Mouse (Mus musculus) layer of hippocampus, postnatal 36 days (tissue): ENCODE data around the gene Parp8. TPM values are rescaled to one million over a fixed set of nuclear protein-coding genes. Genes with fewer than 3 reads are reported as not detected.

Experiments
- DNase-seq, 2 experiments: peaks; one replicate each; pipeline ENCODE4 v3.0.0; 2022
- total RNA-seq, 2 experiments: library from RNA; stranded (reverse); gene quantifications; 2 replicates each; pipeline ENCODE4 v1.2.3; 2021

Parp8 gene
- 10 to 100 TPM; 38.5 to 39.6 TPM for total RNA-seq

DNA sequence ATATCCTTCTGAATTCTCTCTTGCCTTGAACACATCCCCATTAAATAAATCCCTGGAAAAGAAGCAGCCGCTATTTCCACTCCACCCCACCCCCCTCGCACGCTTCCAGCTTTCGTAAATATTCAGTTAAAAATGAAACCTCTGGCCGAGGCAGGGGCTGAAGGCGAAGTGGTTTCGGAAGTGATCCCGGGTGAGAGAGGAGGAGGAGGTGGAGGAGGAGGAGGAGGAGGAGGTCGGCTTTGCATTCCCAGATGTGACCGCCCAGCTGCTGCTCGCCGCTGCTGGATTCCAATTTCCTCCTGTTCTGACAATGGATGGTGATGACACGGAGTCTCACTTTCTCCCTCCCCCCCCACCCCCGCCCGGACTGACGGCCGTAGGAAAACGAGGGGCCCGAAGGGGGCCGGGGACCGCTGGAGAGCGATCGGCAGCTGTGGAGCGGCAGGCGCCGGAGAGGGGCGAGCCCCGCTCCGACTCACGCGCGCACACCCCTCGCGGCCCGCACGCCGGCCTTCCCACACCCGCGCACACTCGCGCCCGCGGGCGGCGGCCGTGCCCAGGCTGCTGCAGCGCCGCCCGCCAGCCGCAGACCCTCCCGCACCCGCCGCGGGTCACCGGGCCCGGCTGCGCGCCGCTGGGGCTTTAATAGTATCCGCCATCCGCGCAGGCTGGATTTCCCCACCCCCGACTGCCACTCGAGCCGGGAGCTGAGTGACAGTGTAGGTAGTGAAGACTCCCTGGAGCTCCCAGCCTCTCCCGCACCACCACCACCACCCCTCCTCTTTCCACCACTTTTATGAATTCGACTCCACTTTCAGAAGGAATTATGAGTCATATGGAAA is at the start of gene Parp8:
TSS of gene Parp8 (minus strand) at position 312 of the 842 bp plus-strand sequence.
- DNase-seq = peak; percentile 63 to 68

GRCm38 (mm10) chr13:117062628-117063315 is 37.4 kb upstream of the Parp8 start:
- no peak for DNase-seq

DNA sequence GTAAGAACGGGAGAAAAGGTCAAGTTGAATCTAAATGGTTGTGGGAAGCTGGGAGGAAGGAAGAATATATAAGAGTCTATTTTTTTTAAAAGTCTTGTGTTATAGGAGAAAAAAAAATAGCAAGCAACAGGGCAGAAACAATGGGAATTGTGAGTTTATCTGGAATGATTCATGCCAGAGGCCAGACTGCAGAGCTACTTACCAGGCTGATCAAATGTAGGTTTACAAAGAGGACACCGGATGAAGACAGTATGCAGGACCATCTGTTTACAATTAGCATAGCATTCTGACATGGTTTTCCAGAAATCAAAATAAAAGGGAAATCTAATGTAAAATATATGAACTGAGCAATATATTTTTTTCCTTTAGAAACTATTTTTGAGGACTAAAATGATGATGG is 31.1 kb upstream of the Parp8 start:
- no peak for DNase-seq

DNA sequence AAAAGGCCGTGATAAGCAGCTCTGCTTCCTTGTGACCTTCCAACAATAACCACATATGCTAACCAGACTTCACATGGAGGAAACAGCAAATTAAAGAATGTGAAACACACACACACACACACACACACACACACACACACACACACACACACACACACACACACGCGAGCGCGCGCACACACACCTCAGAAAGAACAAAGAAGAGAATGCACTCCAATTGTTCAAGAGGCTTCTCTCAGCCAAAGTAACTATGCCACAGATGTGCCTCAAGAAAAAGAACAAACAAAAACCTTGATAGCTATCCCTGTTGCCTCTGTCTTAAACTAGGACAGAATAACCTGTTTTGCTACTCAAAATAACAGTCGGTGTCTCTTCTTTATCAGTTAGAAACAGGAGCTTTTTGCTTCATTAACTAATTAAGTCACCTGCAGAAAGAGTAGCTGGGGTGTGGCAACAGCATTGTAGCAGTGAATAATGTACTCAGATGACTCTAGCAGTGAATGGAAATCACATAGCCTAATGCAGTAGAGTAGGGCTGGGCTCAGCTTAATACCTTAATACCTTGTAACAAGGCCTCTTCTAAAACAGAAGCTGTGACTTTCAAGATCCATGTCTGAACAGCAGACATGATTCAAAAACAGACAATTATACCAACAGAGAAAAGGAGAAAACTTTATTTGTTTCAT is 29.6 kb upstream of the Parp8 start:
- DNase-seq = no peak

- no peak for DNase-seq
These were observed 27.4 kb upstream of the Parp8 start for GRCm38 (mm10) chr13:117052748-117053147.

DNA sequence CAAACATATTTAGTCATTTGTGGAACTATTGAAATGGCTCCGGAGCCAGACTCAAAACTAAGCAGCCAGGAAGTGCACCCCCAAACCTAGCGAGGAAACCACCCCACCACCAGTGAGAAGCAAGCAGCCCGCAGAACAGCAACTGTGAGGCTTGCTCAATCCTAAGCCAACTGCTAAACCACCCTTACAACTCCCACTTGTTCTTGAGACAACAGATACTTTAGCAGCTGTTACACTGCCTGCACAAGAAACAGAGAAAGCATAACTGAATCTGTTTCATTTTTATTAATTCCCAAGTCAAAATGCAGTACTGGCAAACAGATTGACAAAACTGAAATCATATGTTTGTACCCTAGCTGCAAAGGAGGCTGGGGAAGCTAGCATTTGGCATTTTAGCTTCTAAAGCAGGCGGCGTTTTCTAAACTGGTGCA is 23.2 kb upstream of the Parp8 start:
- DNase-seq = peak; percentile 71

DNA sequence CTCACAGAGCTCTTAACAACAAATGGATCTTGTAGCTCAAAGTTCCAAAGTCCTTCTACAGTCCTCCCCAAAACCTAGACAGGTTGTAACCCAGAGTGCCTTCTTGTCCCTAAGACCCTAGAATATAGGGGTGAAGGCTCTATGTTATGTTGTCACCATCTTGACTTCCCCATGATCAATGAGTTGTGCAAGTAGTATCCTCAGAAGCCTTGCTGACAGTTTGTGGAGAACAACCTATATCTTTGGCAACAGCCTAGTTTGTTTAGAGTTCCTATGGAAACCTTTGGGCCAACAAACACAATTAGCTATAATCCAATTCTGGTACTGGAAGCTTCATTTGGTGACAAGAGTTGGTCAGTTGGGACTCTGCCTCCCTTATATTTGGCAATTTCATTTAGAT is 18.2 kb upstream of the Parp8 start:
- DNase-seq = no peak

DNA sequence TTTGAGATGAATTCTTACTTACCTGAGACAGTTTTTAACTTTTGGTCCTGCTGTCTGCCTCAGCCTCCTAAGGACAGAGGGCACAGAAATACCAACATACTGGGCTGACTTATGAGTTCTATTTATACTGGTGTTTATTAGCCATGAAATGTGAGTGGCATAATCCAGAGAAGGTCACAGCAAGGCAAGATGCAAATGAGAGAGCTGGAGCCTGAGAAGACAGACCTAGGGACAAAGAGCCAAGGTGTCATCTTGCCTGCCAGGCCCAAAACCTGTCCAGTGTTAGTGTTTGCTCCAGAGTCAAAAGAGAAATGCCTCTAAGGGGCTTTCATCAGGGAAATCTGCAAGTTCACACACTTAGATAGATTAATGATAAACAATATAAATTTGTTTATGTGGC is 15.7 kb upstream of the Parp8 start:
- no peak for DNase-seq

DNA sequence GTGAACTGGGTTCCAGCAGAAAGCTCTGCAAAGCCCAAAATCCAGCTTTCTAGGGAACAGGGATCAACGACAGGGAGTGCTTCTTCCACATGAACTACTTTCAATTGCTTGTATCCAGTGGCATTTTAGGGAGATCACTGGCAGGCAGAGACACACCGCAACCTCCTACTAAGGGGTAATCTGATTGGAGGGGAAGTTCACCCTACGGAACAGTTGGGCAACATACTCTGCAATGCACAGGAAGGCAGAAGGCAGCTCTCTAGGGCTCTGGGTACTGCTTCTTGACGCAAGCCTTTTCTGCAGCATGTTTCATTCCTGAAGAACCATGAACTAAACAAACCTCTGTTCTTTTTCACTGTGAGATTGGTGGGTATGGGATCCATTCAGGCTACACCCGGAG is 10.9 kb upstream of the Parp8 start:
- DNase-seq = no peak

DNA sequence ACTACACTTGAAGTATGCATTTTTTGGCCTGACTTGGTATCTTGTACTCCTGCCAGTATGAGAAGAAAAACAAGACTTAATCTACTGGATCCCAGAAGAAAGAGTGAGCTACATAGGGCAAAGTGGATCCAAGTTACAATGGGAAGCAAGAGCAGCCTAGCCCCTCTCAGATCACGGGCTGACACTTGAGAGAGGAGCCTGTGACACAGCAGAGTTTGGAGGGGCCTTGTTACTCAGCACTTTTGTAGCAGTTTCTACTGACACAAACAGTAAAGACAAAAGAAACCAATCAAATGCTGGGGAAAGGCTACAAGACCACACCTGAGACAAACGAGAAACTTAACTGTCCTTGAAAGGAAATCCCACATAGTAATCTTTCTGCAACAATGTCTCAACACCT is 9.8 kb upstream of the Parp8 start:
- no peak for DNase-seq

DNA sequence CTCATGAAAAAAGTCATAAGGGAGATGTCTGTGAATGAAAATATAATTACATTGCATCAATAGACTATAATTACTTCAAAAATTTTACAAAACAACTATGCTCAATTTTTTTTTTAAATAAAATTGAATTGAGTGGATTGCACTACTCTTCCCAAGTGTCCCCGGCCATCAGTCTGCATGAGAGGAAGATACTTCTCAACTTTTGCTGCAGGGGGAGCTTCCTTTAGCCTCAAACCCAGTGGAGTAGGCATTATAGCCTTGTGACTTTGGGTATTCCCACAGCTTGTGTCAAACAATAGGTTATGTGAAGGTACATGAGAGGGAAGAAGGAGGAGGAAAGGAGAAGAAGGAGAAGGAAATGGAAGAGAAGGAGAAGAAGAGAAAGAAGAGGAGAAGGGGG is 9.3 kb upstream of the Parp8 start:
- no peak for DNase-seq

DNA sequence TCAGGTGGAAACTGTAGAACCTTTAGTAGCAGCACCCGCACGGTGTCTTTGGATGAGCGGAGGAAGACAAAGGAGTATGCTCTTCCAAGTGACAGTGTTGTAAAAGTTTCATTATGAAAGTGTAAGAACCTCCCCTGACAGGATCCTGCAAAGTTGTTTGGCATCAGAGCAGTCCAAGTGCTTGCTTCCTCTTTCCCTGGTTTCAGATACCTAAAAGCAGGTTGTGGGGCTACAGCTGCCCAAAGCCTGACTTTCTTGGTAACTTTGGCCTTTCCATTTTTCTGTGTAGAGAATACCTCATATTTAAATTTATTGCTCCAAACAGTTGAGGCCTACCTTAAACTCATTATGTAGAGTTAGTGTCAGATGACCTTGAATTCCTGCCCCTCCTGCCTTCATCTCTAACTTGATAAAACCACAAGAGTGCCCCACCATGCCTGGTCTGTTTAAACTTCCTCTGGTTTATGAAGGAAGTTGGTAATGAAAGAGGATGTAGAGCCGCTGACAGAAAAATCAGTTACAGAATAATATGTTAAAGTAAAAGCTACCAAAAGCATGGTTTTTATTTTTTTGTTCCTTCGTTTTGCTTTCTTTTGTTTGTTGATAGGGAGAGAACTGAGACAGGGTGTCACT is 8.5 kb upstream of the Parp8 start:
- no peak for DNase-seq

DNA sequence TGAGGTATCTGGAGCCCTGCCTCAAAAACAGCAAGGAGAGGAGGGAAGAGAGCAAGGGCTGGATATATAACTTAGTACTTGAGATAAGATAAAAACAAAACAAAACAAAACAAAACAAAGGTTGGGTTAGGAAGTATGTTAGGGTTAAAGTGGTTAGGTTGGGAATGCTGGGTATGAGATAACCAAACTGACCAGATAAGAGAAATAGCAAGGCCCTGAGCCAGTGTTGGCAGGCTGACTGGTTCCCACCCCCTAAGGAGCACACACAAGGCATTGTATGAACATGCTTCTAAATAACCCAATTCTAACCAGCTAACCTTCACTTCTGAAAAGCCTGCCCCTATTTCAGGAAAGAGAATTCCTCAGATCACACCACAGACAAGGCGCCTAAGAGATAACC is 7.1 kb upstream of the Parp8 start:
- no peak for DNase-seq

DNA sequence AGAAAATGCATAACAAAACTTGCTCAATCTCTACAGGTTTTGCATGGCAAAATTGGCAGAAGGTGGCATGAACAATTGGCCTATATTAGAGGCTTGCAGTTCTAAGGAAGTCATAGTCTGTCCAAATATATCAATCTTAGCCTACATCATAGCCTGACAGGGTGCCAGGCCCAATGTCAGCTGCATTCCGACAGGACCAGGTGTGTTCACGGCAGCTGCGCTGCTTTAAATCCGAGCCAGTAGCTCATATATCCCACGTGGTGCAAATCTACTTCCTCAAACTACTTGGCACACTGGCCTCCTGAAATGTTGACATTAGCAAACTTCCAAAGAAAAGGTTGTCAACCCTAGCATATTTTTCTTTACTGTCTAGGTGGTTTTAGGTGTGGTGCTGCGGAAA is 6.2 kb upstream of the Parp8 start:
- DNase-seq = no peak

- DNase-seq = no peak
These were observed 2.9 kb upstream of the Parp8 start for GRCm38 (mm10) chr13:117028221-117028620.

- DNase-seq = no peak
These were observed 2.0 kb upstream of the Parp8 start for GRCm38 (mm10) chr13:117027336-117027735.

- no peak for DNase-seq
These were observed 991 bp upstream of the Parp8 start for GRCm38 (mm10) chr13:117026276-117026780.

DNA sequence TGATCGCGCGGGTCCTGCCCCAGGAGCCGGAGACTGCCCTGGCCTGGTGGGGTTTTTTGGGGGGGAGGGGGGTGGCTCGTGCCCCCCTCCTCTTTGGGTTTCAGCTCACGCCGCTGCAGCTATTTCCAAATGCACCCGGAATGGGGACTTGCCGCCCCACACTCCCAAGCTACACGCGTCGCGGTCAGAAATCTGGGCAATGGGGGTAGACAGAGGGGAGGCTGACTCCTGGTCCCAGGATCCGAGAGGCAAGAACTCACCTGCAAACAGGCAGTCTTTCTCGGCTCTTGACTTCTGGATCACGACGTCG is 466 bp downstream of the Parp8 start:
- DNase-seq = peak in 1 of 2 experiments; percentile 51

- DNase-seq = peak; percentile 58 to 62
These were observed 1.0 kb downstream of the Parp8 start for GRCm38 (mm10) chr13:117024127-117024915.

DNA sequence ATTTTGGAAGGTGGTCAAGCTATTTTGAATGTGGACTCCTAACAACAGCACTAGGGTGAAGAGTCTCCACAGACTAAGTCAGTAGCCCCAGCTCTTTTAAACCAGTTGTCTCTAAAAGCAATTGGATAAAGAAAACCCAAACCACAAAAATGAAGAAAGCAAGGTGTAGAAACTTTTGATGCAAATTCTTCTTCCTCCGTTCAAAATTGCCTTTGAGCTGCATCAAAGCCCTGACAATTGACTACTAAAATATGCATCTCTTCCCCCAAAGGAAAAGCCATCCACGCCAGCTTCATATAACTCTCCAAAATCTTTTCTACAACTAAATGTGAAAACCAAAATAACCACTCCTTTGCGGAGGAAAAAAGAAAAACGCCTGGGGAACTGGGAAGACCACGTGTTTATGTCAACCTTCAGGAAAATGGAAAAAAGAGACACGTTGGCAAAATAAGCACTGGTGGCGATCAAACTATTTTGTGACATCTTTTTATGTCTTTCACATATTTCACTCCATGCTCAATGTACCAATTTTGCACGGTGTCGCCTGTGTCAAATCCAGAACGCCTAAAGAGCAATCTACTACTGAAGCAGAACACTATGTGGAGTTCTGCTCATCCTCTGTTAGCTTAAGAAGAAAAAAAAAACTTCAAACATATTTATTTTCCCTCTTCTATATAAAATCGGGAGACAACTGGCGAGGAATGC is 1.8 kb downstream of the Parp8 start:
- no peak for DNase-seq

DNA sequence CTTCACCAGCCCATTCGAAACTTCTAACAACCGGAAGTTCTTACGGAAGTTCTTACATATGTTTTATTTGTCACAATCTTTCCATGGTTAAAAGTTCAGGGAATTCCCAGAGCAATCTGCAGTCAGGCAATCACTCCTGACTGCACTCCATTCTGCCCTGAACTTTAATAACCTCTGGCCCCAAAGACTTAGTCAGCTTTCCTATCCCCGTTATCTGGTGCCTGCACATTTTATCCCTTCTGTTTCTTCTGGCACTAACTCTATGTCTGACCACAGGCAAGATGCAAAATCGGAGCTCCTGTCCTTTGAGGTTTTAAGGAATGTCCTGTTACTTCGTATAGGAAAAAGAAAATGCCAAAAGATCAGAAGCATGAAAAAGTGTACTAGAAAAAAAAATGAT is 4.7 kb downstream of the Parp8 start:
- no peak for DNase-seq
